In the genomic region with DNA sequence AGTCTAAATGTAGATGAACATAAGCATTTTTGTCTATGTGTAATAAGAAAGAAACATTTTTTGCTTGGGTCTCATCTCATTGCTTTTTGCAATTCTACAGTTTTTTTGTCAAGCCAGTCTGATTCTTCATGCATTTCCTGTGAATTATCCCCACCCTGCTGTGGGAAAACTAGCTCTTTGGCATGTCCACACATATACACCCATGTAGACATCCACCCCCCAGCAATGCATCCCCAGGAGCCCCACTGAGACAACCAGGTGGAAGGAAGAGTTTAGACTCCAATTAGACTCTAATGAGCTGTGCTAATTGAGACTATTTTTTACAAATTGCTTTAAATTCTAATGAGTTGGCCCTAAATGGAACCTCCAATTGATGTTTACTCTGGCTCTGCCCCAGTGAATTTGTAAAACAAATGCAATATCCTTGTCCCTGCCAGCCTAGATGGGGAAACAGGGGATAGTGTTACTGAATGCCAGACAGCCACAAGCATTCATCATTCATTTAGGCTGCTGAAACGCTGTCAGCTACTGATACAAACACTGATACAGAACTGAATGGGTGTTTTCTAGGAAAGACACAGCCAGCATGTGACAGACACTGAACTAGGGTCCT, we compare ENCODE assay signal across 14 mouse cellular contexts.
DNase-seq lines count a peak whose midpoint lies in the region; ATAC-seq and TF ChIP-seq lines count a peak whose summit lies in the region.
"Had no signal": no experiment of that assay in that cellular context is flagged by ENCODE, and none has a peak within 500 bp of the region (broad histone marks: within the 10 kb centered on the region; RNA-seq: fewer than 3 reads in every experiment).

No protein-coding gene starts in this region.

- H3K4me3 ChIP-seq in embryonic facial prominence, embryonic 14.5 days (ENCODE audit: low read depth, low read length) = no peak overlapping the region
- H3K4me3 ChIP-seq in embryonic facial prominence, embryonic 10.5 days = no peak overlapping the region
- H3K4me3 ChIP-seq in midbrain, postnatal 0 days (ENCODE audit: low read depth, low read length) = no peak overlapping the region
- H3K4me3 ChIP-seq in midbrain, embryonic 10.5 days = no peak overlapping the region
- no peak overlapping the region for H3K4me3 ChIP-seq in forebrain, embryonic 15.5 days
- H3K4me3 ChIP-seq in myocyte = no peak overlapping the region
- no peak overlapping the region for H3K4me3 ChIP-seq in cerebellum, adult 2 months (replicated peaks; ENCODE audit: insufficient read depth, low read depth, low read length)
- H3K4me3 ChIP-seq: neural tube, embryonic 12.5 days had no signal

- no peak overlapping the region for H3K27ac ChIP-seq in embryonic facial prominence, embryonic 14.5 days (replicated peaks; ENCODE audit: low read depth, low read length)
- H3K27ac ChIP-seq in embryonic facial prominence, embryonic 10.5 days (replicated peaks) = no peak overlapping the region
- no peak overlapping the region for H3K27ac ChIP-seq in midbrain, postnatal 0 days (ENCODE audit: low read depth, low read length)
- H3K27ac ChIP-seq in midbrain, embryonic 10.5 days (replicated peaks) = no peak overlapping the region
- no peak overlapping the region for H3K27ac ChIP-seq in forebrain, embryonic 15.5 days (replicated peaks)
- no peak overlapping the region for H3K27ac ChIP-seq in cerebellum, adult 2 months (ENCODE audit: insufficient read depth, low read length)
- H3K27ac ChIP-seq: neural tube, embryonic 12.5 days had no signal

- H3K9ac ChIP-seq in embryonic facial prominence, embryonic 14.5 days (ENCODE audit: low read depth, low read length) = no peak overlapping the region
- no peak overlapping the region for H3K9ac ChIP-seq in midbrain, postnatal 0 days (replicated peaks; ENCODE audit: low read length, poor library complexity, severe bottlenecking)
- H3K9ac ChIP-seq in forebrain, embryonic 15.5 days (replicated peaks) = no peak overlapping the region
- H3K9ac ChIP-seq: neural tube, embryonic 12.5 days had no signal

- no peak for TF ChIP-seq CTCF in midbrain, postnatal 0 days (IDR thresholded peaks at IDR 0.05)
- no peak for TF ChIP-seq CTCF in cerebellum, adult 2 months (IDR thresholded peaks at IDR 0.05; ENCODE audit: borderline replicate concordance, insufficient read depth, low read depth, low read length)

- H3K9me3 ChIP-seq in embryonic facial prominence, embryonic 14.5 days (ENCODE audit: control insufficient read depth, low read length) = no peaks in the 10 kb centered on the region
- H3K9me3 ChIP-seq in embryonic facial prominence, embryonic 10.5 days = no peaks in the 10 kb centered on the region
- no peaks in the 10 kb centered on the region for H3K9me3 ChIP-seq in midbrain, postnatal 0 days (ENCODE audit: low read length)
- H3K9me3 ChIP-seq in midbrain, embryonic 10.5 days (replicated peaks) = no peaks in the 10 kb centered on the region
- no peaks in the 10 kb centered on the region for H3K9me3 ChIP-seq in forebrain, embryonic 15.5 days
- H3K9me3 ChIP-seq: neural tube, embryonic 12.5 days had no signal

- WGBS in embryonic facial prominence, embryonic 14.5 days = 17% methylated on average over 1 of the region's 1 CpGs
- 30% methylated on average over 1 of the region's 1 CpGs for WGBS in embryonic facial prominence, embryonic 10.5 days
- WGBS in midbrain, postnatal 0 days = 52% methylated on average over 1 of the region's 1 CpGs
- WGBS in midbrain, embryonic 10.5 days = 64% methylated on average over 1 of the region's 1 CpGs
- WGBS in forebrain, embryonic 15.5 days = 6% methylated on average over 1 of the region's 1 CpGs
- WGBS in cerebellum, adult 2 months = 46% methylated on average over 1 of the region's 1 CpGs

- H3K36me3 ChIP-seq in embryonic facial prominence, embryonic 14.5 days (ENCODE audit: control insufficient read depth, insufficient read depth, low read length) = no peaks in the 10 kb centered on the region
- H3K36me3 ChIP-seq in embryonic facial prominence, embryonic 10.5 days (replicated peaks) = no peaks in the 10 kb centered on the region
- H3K36me3 ChIP-seq in midbrain, postnatal 0 days (ENCODE audit: insufficient read depth, low read length) = no peaks in the 10 kb centered on the region
- H3K36me3 ChIP-seq in midbrain, embryonic 10.5 days = no peaks in the 10 kb centered on the region
- H3K36me3 ChIP-seq in forebrain, embryonic 15.5 days = no peaks in the 10 kb centered on the region
- no peaks in the 10 kb centered on the region for H3K36me3 ChIP-seq in myocyte (ENCODE audit: control insufficient read depth, insufficient read depth)
- H3K36me3 ChIP-seq: G1E; neural tube, embryonic 12.5 days had no signal

- no peak for ATAC-seq in embryonic facial prominence, embryonic 14.5 days (ENCODE audit: low read depth)
- ATAC-seq in midbrain, postnatal 0 days (ENCODE audit: low FRiP score) = no peak
- peak; percentile 95 for ATAC-seq in forebrain, embryonic 15.5 days (replicated peaks)
- ATAC-seq: intestine, postnatal 0 days had no signal

- H3K4me1 ChIP-seq in embryonic facial prominence, embryonic 14.5 days (ENCODE audit: control insufficient read depth, insufficient read depth, low read length) = no peaks in the 10 kb centered on the region
- no peaks in the 10 kb centered on the region for H3K4me1 ChIP-seq in embryonic facial prominence, embryonic 10.5 days
- H3K4me1 ChIP-seq in midbrain, postnatal 0 days (ENCODE audit: insufficient read depth, low read length) = no peaks in the 10 kb centered on the region
- H3K4me1 ChIP-seq in midbrain, embryonic 10.5 days = no peaks in the 10 kb centered on the region
- peaks cover 11% of the 10 kb centered on the region; the same call in 1 of the 2 replicates for H3K4me1 ChIP-seq in forebrain, embryonic 15.5 days
- no peaks in the 10 kb centered on the region for H3K4me1 ChIP-seq in cerebellum, adult 2 months (ENCODE audit: control insufficient read depth, insufficient read depth, low read length)
- H3K4me1 ChIP-seq: neural tube, embryonic 12.5 days had no signal

- no peak overlapping the region for H3ac ChIP-seq in myocyte (ENCODE audit: control insufficient read depth, insufficient read length)

- H3K79me2 ChIP-seq in myocyte (ENCODE audit: control insufficient read depth, insufficient read depth) = no peaks in the 10 kb centered on the region

- no peak overlapping the region for H3K4me2 ChIP-seq in embryonic facial prominence, embryonic 14.5 days (ENCODE audit: low read depth, low read length)
- H3K4me2 ChIP-seq in midbrain, postnatal 0 days (ENCODE audit: low read depth, low read length, poor library complexity, severe bottlenecking) = no peak overlapping the region
- no peak overlapping the region for H3K4me2 ChIP-seq in forebrain, embryonic 15.5 days (replicated peaks)
- H3K4me2 ChIP-seq in myocyte (ENCODE audit: low read depth) = peak overlapping the region; percentile 28
- H3K4me2 ChIP-seq: neural tube, embryonic 12.5 days had no signal

- no peaks in the 10 kb centered on the region for H3K27me3 ChIP-seq in embryonic facial prominence, embryonic 14.5 days (replicated peaks; ENCODE audit: control insufficient read depth, insufficient read depth, low read length)
- no peaks in the 10 kb centered on the region for H3K27me3 ChIP-seq in embryonic facial prominence, embryonic 10.5 days (replicated peaks; ENCODE audit: low read depth, poor library complexity, severe bottlenecking)
- no peaks in the 10 kb centered on the region for H3K27me3 ChIP-seq in midbrain, postnatal 0 days (ENCODE audit: insufficient read depth, low read length)
- H3K27me3 ChIP-seq in midbrain, embryonic 10.5 days (ENCODE audit: low read depth, poor library complexity, severe bottlenecking) = no peaks in the 10 kb centered on the region
- peaks cover 33% of the 10 kb centered on the region for H3K27me3 ChIP-seq in forebrain, embryonic 15.5 days
- no peaks in the 10 kb centered on the region for H3K27me3 ChIP-seq in myocyte (ENCODE audit: control insufficient read depth, insufficient read depth, insufficient read length)
- H3K27me3 ChIP-seq in cerebellum, adult 2 months (ENCODE audit: control insufficient read depth, insufficient read depth, low read length) = no peaks in the 10 kb centered on the region
- H3K27me3 ChIP-seq: neural tube, embryonic 12.5 days had no signal

- DNase-seq in embryonic facial prominence, embryonic 14.5 days (ENCODE audit: low spot score) = peak; percentile 41
- no peak for DNase-seq in embryonic facial prominence, embryonic 10.5 days (ENCODE audit: low spot score)
- peak; percentile 43 for DNase-seq in midbrain, postnatal 0 days (ENCODE audit: low spot score)
- no peak for DNase-seq in midbrain, embryonic 10.5 days (ENCODE audit: low spot score)
- DNase-seq in cerebellum, adult 2 months = no peak
- no peak for DNase-seq in urinary bladder, postnatal 36 days (ENCODE audit: low spot score in 2 of 2)
- DNase-seq: gastrocnemius, postnatal 25 days; kidney, postnatal 36 days; lung, adult 18-20 months had no signal

- no peak for TF ChIP-seq POLR2A in myocyte (IDR thresholded peaks at IDR 0.05; ENCODE audit: insufficient read length, low read depth)
- TF ChIP-seq POLR2A in cerebellum, adult 2 months (IDR thresholded peaks at IDR 0.05; ENCODE audit: borderline replicate concordance, insufficient read depth, low read length) = no peak

TF ChIP-seq in myocyte, 11 proteins besides CTCF, POLR2A, EP300 and RAD21:
- TF ChIP-seq CEBPB (IDR thresholded peaks at IDR 0.05; ENCODE audit: insufficient read depth, poor library complexity, severe bottlenecking) (peak; percentile 93), TCF3 (IDR thresholded peaks at IDR 0.05; ENCODE audit: insufficient read length, low read depth) (no peak), REST (IDR thresholded peaks at IDR 0.05; ENCODE audit: insufficient read depth, insufficient read length) (no peak), MYOD1 (IDR thresholded peaks at IDR 0.05; ENCODE audit: control insufficient read depth in 1 of 3, insufficient read length in 2 of 3, low read depth in 2 of 3) (peak in 1 of 3 experiments; percentile 13), TCF12 (IDR thresholded peaks at IDR 0.05; ENCODE audit: insufficient read depth, poor library complexity, severe bottlenecking) (peak; percentile 12)

Comparison
In these comparisons a context has a peak if more than half of its experiments do, and no peak if none do; other contexts are left out.
1. DNase-seq: peak in embryonic facial prominence, embryonic 14.5 days (single experiment) and midbrain, postnatal 0 days (single experiment); none in embryonic facial prominence, embryonic 10.5 days (single experiment), midbrain, embryonic 10.5 days (single experiment), cerebellum, adult 2 months (0 of 2) and urinary bladder, postnatal 36 days (0 of 2).